Mouse (Mus musculus) midbrain, embryonic 15.5 days (tissue): Measurements from ENCODE around the gene Mettl27. TPM values are rescaled to one million over a fixed set of nuclear protein-coding genes. Genes with fewer than 3 reads are reported as not detected.

ENCODE experiments used
- ATAC-seq: fragments of 200-750 bp; cut with Nextera tagmentation; replicated peaks from 2 replicates; pipeline ENCODE4 v1.8.0; 2017; ENCODE audit warnings: moderate TSS enrichment
- H3K27ac ChIP-seq: fragments of 300-500 bp; sonication (generic); 2 replicates; pipeline ENCODE4 v1.5.1; 2015; ENCODE audit warnings: mild to moderate bottlenecking, inconsistent platforms
- H3K27me3 ChIP-seq: fragments of 300-500 bp; sonication (generic); replicated peaks from 2 replicates; pipeline ENCODE4 v1.6.1; 2015; ENCODE audit warnings: inconsistent platforms
- H3K36me3 ChIP-seq: fragments of 300-500 bp; sonication (generic); replicated peaks from 2 replicates; pipeline ENCODE4 v1.6.1; 2015; ENCODE audit warnings: inconsistent platforms
- H3K4me1 ChIP-seq: fragments of 300-500 bp; sonication (generic); 2 replicates; pipeline ENCODE4 v1.6.1; 2015; ENCODE audit warnings: inconsistent platforms
- H3K4me2 ChIP-seq: fragments of 300-500 bp; sonication (generic); 2 replicates; pipeline ENCODE4 v1.6.1; 2015; ENCODE audit warnings: inconsistent platforms, mild to moderate bottlenecking, moderate library complexity
- H3K4me3 ChIP-seq: fragments of 300-500 bp; sonication (generic); 2 replicates; pipeline ENCODE4 v1.5.1; 2015; ENCODE audit warnings: mild to moderate bottlenecking, inconsistent platforms
- H3K9ac ChIP-seq: fragments of 300-500 bp; sonication (generic); 2 replicates; pipeline ENCODE4 v1.6.1; 2015; ENCODE audit warnings: mild to moderate bottlenecking, inconsistent platforms
- H3K9me3 ChIP-seq: fragments of 300-500 bp; sonication (generic); 2 replicates; pipeline ENCODE4 v1.6.1; 2016; ENCODE audit warnings: inconsistent platforms
- WGBS: fragments of 180-500 bp; shearing (Covaris S2); methylation state at CpG from one replicate; pipeline ENCODE4 v1.1.7; 2015; ENCODE audit warnings: mixed read lengths; 5-methylcytosine and 5-hydroxymethylcytosine counted together
- polyA plus RNA-seq: library from polyadenylated mRNA; unstranded; fragments of >200 nt; fragmentation: Nextera tagmentation; extraction: Ambion mirVana; gene quantifications from 2 replicates; pipeline ENCODE4 v1.2.1, GENCODE M21; 2015

Gene Mettl27
- polyA plus RNA-seq, 1 experiment from 2014 or later, result 7.2 TPM

GRCm38 (mm10) chr5:134981149-134981548 lies 49.0 kb downstream of the Mettl27 start:
- H3K36me3 ChIP-seq, result no peaks in the 10 kb centered on the region
- H3K27ac ChIP-seq, result no peak overlapping the region
- 66% methylated on average over 10 of the region's 10 CpGs for WGBS
- no peak overlapping the region for H3K4me3 ChIP-seq
- peaks cover 6% of the 10 kb centered on the region for H3K4me1 ChIP-seq
- no peaks in the 10 kb centered on the region for H3K9me3 ChIP-seq
- no peak overlapping the region for H3K4me2 ChIP-seq
- peaks cover 19% of the 10 kb centered on the region for H3K27me3 ChIP-seq
- no peak for ATAC-seq
- no peak overlapping the region for H3K9ac ChIP-seq

- Histone ChIP-seq H3K4me1 (peaks cover 17% of the 10 kb centered on the region), H3K4me2 (no peak overlapping the region), H3K36me3 (no peaks in the 10 kb centered on the region), H3K9me3 (no peaks in the 10 kb centered on the region), H3K4me3 (no peak overlapping the region), H3K27ac (no peak overlapping the region), H3K9ac (no peak overlapping the region), H3K27me3 (peaks cover 38% of the 10 kb centered on the region)
- ATAC-seq, result no peak
- WGBS, result 62% methylated on average over 1 of the region's 1 CpGs
Measured at GRCm38 (mm10) chr5:134983111-134983510, 50.9 kb downstream of the Mettl27 start.

GRCm38 (mm10) chr5:134983771-134984170 lies 51.6 kb downstream of the Mettl27 start:
- H3K4me1 ChIP-seq, result peaks cover 17% of the 10 kb centered on the region
- H3K27ac ChIP-seq, result no peak overlapping the region
- WGBS, result 6% methylated on average over 3 of the region's 3 CpGs
- peaks cover 38% of the 10 kb centered on the region for H3K27me3 ChIP-seq
- ATAC-seq, result no peak
- H3K4me3 ChIP-seq, result no peak overlapping the region
- no peak overlapping the region for H3K4me2 ChIP-seq
- H3K9ac ChIP-seq, result no peak overlapping the region
- H3K9me3 ChIP-seq, result no peaks in the 10 kb centered on the region
- no peaks in the 10 kb centered on the region for H3K36me3 ChIP-seq

- H3K27me3 ChIP-seq, result peaks cover 43% of the 10 kb centered on the region
- under 1% methylated on average over 25 of the region's 25 CpGs for WGBS
- H3K4me3 ChIP-seq, result peak within 1 kb of the TSS; percentile 25
- peak within 1 kb of the TSS; percentile 40 for H3K4me2 ChIP-seq
- ATAC-seq, result peak; percentile 37; the same call in 1 of the 2 replicates
- no peaks in the 10 kb centered on the region for H3K36me3 ChIP-seq
- peak within 1 kb of the TSS; percentile 0; the same call in 1 of the 2 replicates for H3K9ac ChIP-seq
- peaks cover 17% of the 10 kb centered on the region for H3K4me1 ChIP-seq
- H3K27ac ChIP-seq, result no peak within 1 kb of the TSS
- no peaks in the 10 kb centered on the region for H3K9me3 ChIP-seq
Measured at GRCm38 (mm10) chr5:134985633-134986297, 53.6 kb downstream of the Mettl27 start, which contains the start of gene Cldn3. Cldn3 (plus strand) TSS chr5:134986214.

- Histone ChIP-seq H3K9ac (peak overlapping the region; percentile 0; the same call in 1 of the 2 replicates), H3K4me3 (peak overlapping the region; percentile 25), H3K4me2 (peak overlapping the region; percentile 40), H3K36me3 (no peaks in the 10 kb centered on the region), H3K9me3 (no peaks in the 10 kb centered on the region), H3K4me1 (peaks cover 17% of the 10 kb centered on the region), H3K27ac (no peak overlapping the region), H3K27me3 (peaks cover 43% of the 10 kb centered on the region)
- ATAC-seq, result 0 out of 2 replicates have a peak, but pooled peaks have one; percentile 27
- 4% methylated on average over 79 of the region's 79 CpGs for WGBS
Measured at GRCm38 (mm10) chr5:134986298-134987268, 54.4 kb downstream of the Mettl27 start.

GRCm38 (mm10) chr5:134989166-134989565 lies 57.0 kb downstream of the Mettl27 start:
- no peak overlapping the region for H3K27ac ChIP-seq
- no peak overlapping the region for H3K4me2 ChIP-seq
- H3K9me3 ChIP-seq, result no peaks in the 10 kb centered on the region
- no peak for ATAC-seq
- no peak overlapping the region for H3K4me3 ChIP-seq
- H3K36me3 ChIP-seq, result no peaks in the 10 kb centered on the region
- peaks cover 17% of the 10 kb centered on the region for H3K4me1 ChIP-seq
- 77% methylated on average over 11 of the region's 11 CpGs for WGBS
- H3K27me3 ChIP-seq, result peaks cover 43% of the 10 kb centered on the region
- no peak overlapping the region for H3K9ac ChIP-seq

- no peak overlapping the region for H3K27ac ChIP-seq
- ATAC-seq, result no peak
- H3K4me2 ChIP-seq, result no peak overlapping the region
- H3K27me3 ChIP-seq, result peaks cover 39% of the 10 kb centered on the region
- WGBS, result 75% methylated on average over 6 of the region's 6 CpGs
- H3K9ac ChIP-seq, result no peak overlapping the region
- no peaks in the 10 kb centered on the region for H3K9me3 ChIP-seq
- no peak overlapping the region for H3K4me3 ChIP-seq
- no peaks in the 10 kb centered on the region for H3K36me3 ChIP-seq
- H3K4me1 ChIP-seq, result peaks cover 17% of the 10 kb centered on the region
Measured at GRCm38 (mm10) chr5:134989741-134990140, 57.6 kb downstream of the Mettl27 start.

Other genes with a start within 250 kb of the Mettl27 start
- gene Limk1, start 243.8 kb upstream of the Mettl27 start, polyA plus RNA-seq, result 21.6 and 25.1 TPM in 2 replicates
- gene Eln, start 185.0 kb upstream of the Mettl27 start, polyA plus RNA-seq, result 8.7 and 9.3 TPM in 2 replicates
- gene Tmem270, start 25.6 kb upstream of the Mettl27 start, polyA plus RNA-seq, result not detected in 2 replicates
- 0.32 TPM in 1 of 2 replicates, not detected in the other for gene Cldn13, start 16.8 kb upstream of the Mettl27 start, polyA plus RNA-seq
- not detected in 2 replicates for gene Cldn4, start 14.6 kb downstream of the Mettl27 start, polyA plus RNA-seq
- gene Cldn3, start 53.8 kb downstream of the Mettl27 start, polyA plus RNA-seq, result 2.1 and 3.0 TPM in 2 replicates
- 68.4 and 70.1 TPM in 2 replicates for gene Abhd11, start 76.8 kb downstream of the Mettl27 start, polyA plus RNA-seq
- 156 and 157 TPM in 2 replicates for gene Stx1a, start 91.1 kb downstream of the Mettl27 start, polyA plus RNA-seq
- gene Dnajc30, start 131.8 kb downstream of the Mettl27 start, polyA plus RNA-seq, result 43.4 and 47.8 TPM in 2 replicates
- gene Bud23, start 132.6 kb downstream of the Mettl27 start, polyA plus RNA-seq, result 78.1 and 82.5 TPM in 2 replicates
- gene Vps37d, start 145.9 kb downstream of the Mettl27 start, polyA plus RNA-seq, result 39.5 and 47.8 TPM in 2 replicates
- gene Mlxipl, start 157.5 kb downstream of the Mettl27 start, polyA plus RNA-seq, result 0.81 and 0.91 TPM in 2 replicates
- gene Tbl2, start 217.3 kb downstream of the Mettl27 start, polyA plus RNA-seq, result 13.2 and 13.4 TPM in 2 replicates
- gene Bcl7b, start 235.9 kb downstream of the Mettl27 start, polyA plus RNA-seq, result 41.8 and 48.4 TPM in 2 replicates